Mouse (Mus musculus): Measurements from ENCODE around the gene Rplp0. TPM values are rescaled to one million over a fixed set of nuclear protein-coding genes. Genes with fewer than 3 reads are reported as not detected.

Rplp0 gene
- polyA plus RNA-seq, 1 experiment from 2014 or later: 1,000 TPM

Small RNA genes within 50 kb of the gene (microRNA-seq; reads per million reads assigned to microRNA genes)
- gene Mir7029: not detected

Other genes starting within 250 kb of the Rplp0 start
- 200 and 204 TPM in 2 replicates for gene Srsf9, start 232.3 kb upstream of the Rplp0 start, polyA plus RNA-seq (2015; fragmentation: Nextera tagmentation; extraction: Ambion mirVana)
- gene Gatc, start 218.3 kb upstream of the Rplp0 start, polyA plus RNA-seq (2015; fragmentation: Nextera tagmentation; extraction: Ambion mirVana): 33.6 and 36.6 TPM in 2 replicates
- gene Triap1, start 218.2 kb upstream of the Rplp0 start, polyA plus RNA-seq (2015; fragmentation: Nextera tagmentation; extraction: Ambion mirVana): 60.5 and 64.3 TPM in 2 replicates
- gene Cox6a1, start 210.5 kb upstream of the Rplp0 start, polyA plus RNA-seq (2015; fragmentation: Nextera tagmentation; extraction: Ambion mirVana): 968 and 991 TPM in 2 replicates
- gene Msi1, start 129.9 kb upstream of the Rplp0 start, polyA plus RNA-seq (2015; fragmentation: Nextera tagmentation; extraction: Ambion mirVana): 70.0 and 75.8 TPM in 2 replicates
- gene Pla2g1b, start 93.2 kb upstream of the Rplp0 start, polyA plus RNA-seq (2015; fragmentation: Nextera tagmentation; extraction: Ambion mirVana): not detected in 2 replicates
- gene Sirt4, start 74.7 kb upstream of the Rplp0 start, polyA plus RNA-seq (2015; fragmentation: Nextera tagmentation; extraction: Ambion mirVana): 34.0 and 34.2 TPM in 2 replicates
- 19.1 and 19.7 TPM in 2 replicates for gene Pxn, start 52.8 kb upstream of the Rplp0 start, polyA plus RNA-seq (2015; fragmentation: Nextera tagmentation; extraction: Ambion mirVana)
- gene Gcn1l1, start 5.8 kb downstream of the Rplp0 start, polyA plus RNA-seq (2015; fragmentation: Nextera tagmentation; extraction: Ambion mirVana): 43.8 and 46.1 TPM in 2 replicates
- 18.9 and 22.1 TPM in 2 replicates for gene Rab35, start 72.4 kb downstream of the Rplp0 start, polyA plus RNA-seq (2015; fragmentation: Nextera tagmentation; extraction: Ambion mirVana)
- 25.5 and 26.8 TPM in 2 replicates for gene Bicdl1, start 172.2 kb downstream of the Rplp0 start, polyA plus RNA-seq (2015; fragmentation: Nextera tagmentation; extraction: Ambion mirVana)

All from forebrain, embryonic 15.5 days (tissue).